Mouse (Mus musculus) layer of hippocampus, adult 8-10 months (tissue): ENCODE measurements around the gene Prim2. TPM values are rescaled to one million over a fixed set of nuclear protein-coding genes. Genes with fewer than 3 reads are reported as not detected.
A peak's percentile ranks its signal among the peaks of the same experiment; 100 is the strongest.

Experiments used
- DNase-seq, 2 experiments: peaks; one replicate each; pipeline ENCODE4 v3.0.0; 2022; ENCODE audit warnings: low spot score in 2 of 2
- total RNA-seq, 4 experiments: library from RNA; stranded (reverse); gene quantifications; 2 replicates each; pipeline ENCODE4 v1.2.4; 2022

Prim2 gene
- total RNA-seq, 4 experiments from 2014 or later = 5.0 to 7.4 (median 6.9) TPM

GRCm38 (mm10) chr1:33555626-33556025 is 114.0 kb downstream of the Prim2 start:
- DNase-seq = no peak

GRCm38 (mm10) chr1:33551350-33551749 is 118.2 kb downstream of the Prim2 start:
- DNase-seq = no peak

- DNase-seq = no peak
These were observed 127.9 kb downstream of the Prim2 start for GRCm38 (mm10) chr1:33541708-33542107.

GRCm38 (mm10) chr1:33537948-33538347 is 131.6 kb downstream of the Prim2 start:
- no peak for DNase-seq

- DNase-seq = no peak
These were observed 133.2 kb downstream of the Prim2 start for GRCm38 (mm10) chr1:33536272-33537004.

GRCm38 (mm10) chr1:33535140-33535686 is 134.4 kb downstream of the Prim2 start:
- no peak for DNase-seq

GRCm38 (mm10) chr1:33531860-33532259 is 137.7 kb downstream of the Prim2 start:
- no peak for DNase-seq

GRCm38 (mm10) chr1:33531097-33531856 is 138.3 kb downstream of the Prim2 start:
- DNase-seq = peak; percentile 42 to 66

- no peak for DNase-seq
These were observed 139.1 kb downstream of the Prim2 start for GRCm38 (mm10) chr1:33530491-33530890.

- peak in 1 of 2 experiments; percentile 35 for DNase-seq
These were observed 139.9 kb downstream of the Prim2 start for GRCm38 (mm10) chr1:33529543-33530232.

GRCm38 (mm10) chr1:33527352-33527863 is 142.2 kb downstream of the Prim2 start:
- DNase-seq = no peak

- DNase-seq = peak; percentile 21 to 30
These were observed 146.4 kb downstream of the Prim2 start for GRCm38 (mm10) chr1:33523223-33523622.

GRCm38 (mm10) chr1:33515124-33515523 is 154.5 kb downstream of the Prim2 start:
- no peak for DNase-seq

GRCm38 (mm10) chr1:33511310-33511709 is 158.3 kb downstream of the Prim2 start:
- DNase-seq = no peak

- no peak for DNase-seq
These were observed 165.2 kb downstream of the Prim2 start for GRCm38 (mm10) chr1:33504371-33504770.

- no peak for DNase-seq
These were observed 166.7 kb downstream of the Prim2 start for GRCm38 (mm10) chr1:33502890-33503289.

GRCm38 (mm10) chr1:33502298-33502697 is 167.3 kb downstream of the Prim2 start:
- DNase-seq = no peak

- no peak for DNase-seq
These were observed 169.5 kb downstream of the Prim2 start for GRCm38 (mm10) chr1:33500111-33500510.

- peak in 1 of 2 experiments; percentile 37 for DNase-seq
These were observed 170.0 kb downstream of the Prim2 start for GRCm38 (mm10) chr1:33499603-33500002.

GRCm38 (mm10) chr1:33496128-33496527 is 173.5 kb downstream of the Prim2 start:
- no peak for DNase-seq

- DNase-seq = no peak
These were observed 174.0 kb downstream of the Prim2 start for GRCm38 (mm10) chr1:33495586-33495985.

- no peak for DNase-seq
These were observed 174.4 kb downstream of the Prim2 start for GRCm38 (mm10) chr1:33495203-33495553.
